Mouse (Mus musculus): Measurements from ENCODE around the gene Gm13289.
"Not testable (repeated sequence)": the region's sequence is repeated elsewhere in the genome, so short reads cannot be mapped to it uniquely, and the experiment has no call there.

GRCm38 (mm10) chr4:88757628-88758031 is 19.1 kb upstream of the Gm13289 start:
- TF ChIP-seq EP300 (IDR thresholded peaks at IDR 0.05; ENCODE audit: low read depth), result not testable (repeated sequence)
- TF ChIP-seq CTCF (IDR thresholded peaks at IDR 0.05; ENCODE audit: low read depth), result peak; percentile 60

All from heart, postnatal 0 days (tissue).